Mouse (Mus musculus) gastrocnemius, postnatal 36 days (tissue): ENCODE data around the gene Umod. TPM values are rescaled to one million over a fixed set of nuclear protein-coding genes. Genes with fewer than 3 reads are reported as not detected.

ENCODE experiments used
- DNase-seq, 2 experiments: peaks; one replicate each; pipeline ENCODE4 v3.0.0; 2022
- intact Hi-C: fragments of 180-260 bp; cut with DNase I; formaldehyde crosslinking; loops from one replicate; pipeline ENCODE4 v1.15.1; 2025
- total RNA-seq, 2 experiments: library from RNA; stranded (reverse); gene quantifications; 2 replicates each; pipeline ENCODE4 v1.2.3; 2021

Umod gene
- total RNA-seq, 2 experiments from 2014 or later: not detected

- intact Hi-C loops: no loop called here
These were observed 35.2 kb downstream of the Umod start for GRCm38 (mm10) chr7:119443849-119444248.

GRCm38 (mm10) chr7:119441938-119442337 is 37.1 kb downstream of the Umod start:
- intact Hi-C loops: no loop called here

More at GRCm38 (mm10) chr7:119443849-119444248, 35.2 kb downstream of the Umod start:
- DNase-seq: no peak

DNA sequence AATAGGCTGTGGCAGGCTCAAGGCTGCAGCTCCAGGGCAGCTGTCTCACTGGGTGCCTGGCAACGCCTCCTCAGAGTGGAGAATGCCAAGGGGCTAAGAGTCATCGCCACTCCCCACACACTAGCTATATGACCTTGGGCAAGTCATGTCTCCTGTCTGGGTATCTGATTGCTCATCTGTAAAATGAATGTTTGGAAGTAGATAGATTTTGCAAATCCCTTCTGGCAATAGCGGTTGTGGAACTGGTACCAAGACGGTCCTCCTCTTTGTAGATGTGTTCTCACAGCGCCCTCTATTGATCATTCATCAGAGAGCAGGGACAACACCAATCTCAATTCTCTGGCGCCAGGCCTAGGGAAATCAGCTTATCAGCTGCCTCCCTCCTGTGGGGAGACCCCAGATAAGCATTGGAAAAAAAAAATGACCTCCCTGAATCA is 51.9 kb downstream of the Umod start:
- DNase-seq: no peak
- intact Hi-C loops: no loop called here

More at GRCm38 (mm10) chr7:119441938-119442337, 37.1 kb downstream of the Umod start:
- DNase-seq: no peak

DNA sequence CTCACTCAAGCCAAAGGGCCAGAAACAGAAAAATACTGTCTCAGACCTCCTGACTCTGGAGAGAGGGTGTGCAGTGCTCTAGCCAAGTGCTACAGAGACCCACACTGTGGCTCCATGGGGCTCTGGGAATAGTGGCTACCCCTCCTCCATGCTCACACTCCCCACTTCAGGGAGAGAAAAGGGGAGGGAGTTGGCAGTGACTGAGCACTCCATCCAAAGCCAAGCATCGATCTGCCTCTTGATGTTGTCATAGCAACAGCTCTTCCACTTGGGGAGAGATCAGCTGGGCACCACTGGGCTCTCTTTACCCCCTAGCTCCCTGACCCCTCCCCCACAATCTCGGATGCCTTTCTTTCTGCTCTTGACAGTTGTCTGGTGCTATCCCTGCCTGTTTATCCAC is 58.4 kb downstream of the Umod start:
- DNase-seq: no peak
- intact Hi-C loops: no loop called here

GRCm38 (mm10) chr7:119418523-119418922 is 60.6 kb downstream of the Umod start:
- intact Hi-C loops: no loop called here
- DNase-seq: no peak

Other genes starting within 250 kb of the Umod start
- not detected for gene Gp2, start 20.0 kb downstream of the Umod start, total RNA-seq
- under 1 TPM; 0.15 to 0.20 TPM for gene Acsm5, start 40.2 kb upstream of the Umod start, total RNA-seq
- not detected for gene Pdilt, start 44.2 kb upstream of the Umod start, total RNA-seq
- gene Acsm2, start 75.1 kb upstream of the Umod start, total RNA-seq: not detected
- not detected for gene Acsm1, start 127.7 kb upstream of the Umod start, total RNA-seq
- not detected for gene Acsm4, start 210.7 kb upstream of the Umod start, total RNA-seq
- gene Thumpd1, start 241.5 kb upstream of the Umod start, total RNA-seq: 10 to 100 TPM; 11.4 to 15.9 TPM